Mouse (Mus musculus) forebrain, postnatal 0 days (tissue): ENCODE data around the gene Ccdc58. TPM values are rescaled to one million over a fixed set of nuclear protein-coding genes. Genes with fewer than 3 reads are reported as not detected.
"Not testable (repeated sequence)": the region's sequence is repeated elsewhere in the genome, so short reads cannot be mapped to it uniquely, and the experiment has no call there.

ENCODE experiments used
- ATAC-seq: fragments of 200-750 bp; cut with Nextera tagmentation; 2 replicates; pipeline ENCODE4 v1.8.0; 2017; ENCODE audit warnings: mild to moderate bottlenecking, moderate library complexity
- DNase-seq: peaks from one replicate; pipeline ENCODE4 v3.0.0-alpha.2; 2015
- H3K27ac ChIP-seq: fragments of 300-500 bp; sonication (generic); 2 replicates; pipeline ENCODE4 v1.5.1; 2014; ENCODE audit warnings: low read depth, mild to moderate bottlenecking, antibody characterized with exemption, low read length, moderate library complexity, mixed read lengths
- H3K27me3 ChIP-seq: fragments of 300-500 bp; sonication (generic); 2 replicates; pipeline ENCODE4 v1.6.1; 2014; ENCODE audit warnings: mild to moderate bottlenecking, low read length, mixed read lengths; ENCODE audit not compliant: insufficient read depth
- H3K36me3 ChIP-seq: fragments of 300-500 bp; sonication (generic); 2 replicates; pipeline ENCODE4 v1.6.1; 2014; ENCODE audit warnings: mild to moderate bottlenecking, moderate library complexity; ENCODE audit not compliant: insufficient read depth
- H3K4me1 ChIP-seq: fragments of 300-500 bp; sonication (generic); 2 replicates; pipeline ENCODE4 v1.6.1; 2014; ENCODE audit warnings: antibody characterized with exemption; ENCODE audit not compliant: insufficient read depth
- H3K4me2 ChIP-seq: fragments of 300-500 bp; sonication (generic); 2 replicates; pipeline ENCODE4 v1.6.1; 2014; ENCODE audit warnings: low read depth, mild to moderate bottlenecking, moderate library complexity
- H3K4me3 ChIP-seq: fragments of 300-500 bp; sonication (generic); 2 replicates; pipeline ENCODE4 v1.5.1; 2014; ENCODE audit warnings: low read depth, low read length, mixed read lengths
- H3K9ac ChIP-seq: fragments of 300-500 bp; sonication (generic); 2 replicates; pipeline ENCODE4 v1.6.1; 2014; ENCODE audit warnings: mild to moderate bottlenecking
- H3K9me3 ChIP-seq: fragments of 300-500 bp; sonication (generic); 2 replicates; pipeline ENCODE4 v1.6.1; 2016; ENCODE audit warnings: low read length
- CTCF ChIP-seq: sonication (generic); IDR thresholded peaks from 2 replicates; pipeline ENCODE4 v1.5.1; 2016; ENCODE audit warnings: antibody characterized with exemption, control low read depth, low read depth
- WGBS: fragments of 180-500 bp; shearing (Covaris S2); extraction: QIAGEN DNeasy Blood & Tissue Kit; methylation state at CpG from one replicate; pipeline ENCODE4 v1.1.7; 2014; 5-methylcytosine and 5-hydroxymethylcytosine counted together
- polyA plus RNA-seq: library from polyadenylated mRNA; unstranded; fragments of >200 nt; fragmentation: Nextera tagmentation; extraction: Ambion mirVana; gene quantifications from 2 replicates; pipeline ENCODE4 v1.2.1, GENCODE M21; 2015
- total RNA-seq: library from RNA; depleted of rRNA; stranded (reverse); fragments of >200 nt; gene quantifications from 2 replicates; pipeline ENCODE4 v1.2.3, GENCODE M21; 2014; rRNA removed

Ccdc58 gene
- total RNA-seq (14.8 and 18.9 TPM in 2 replicates), polyA plus RNA-seq (25.9 and 29.2 TPM in 2 replicates)

DNA sequence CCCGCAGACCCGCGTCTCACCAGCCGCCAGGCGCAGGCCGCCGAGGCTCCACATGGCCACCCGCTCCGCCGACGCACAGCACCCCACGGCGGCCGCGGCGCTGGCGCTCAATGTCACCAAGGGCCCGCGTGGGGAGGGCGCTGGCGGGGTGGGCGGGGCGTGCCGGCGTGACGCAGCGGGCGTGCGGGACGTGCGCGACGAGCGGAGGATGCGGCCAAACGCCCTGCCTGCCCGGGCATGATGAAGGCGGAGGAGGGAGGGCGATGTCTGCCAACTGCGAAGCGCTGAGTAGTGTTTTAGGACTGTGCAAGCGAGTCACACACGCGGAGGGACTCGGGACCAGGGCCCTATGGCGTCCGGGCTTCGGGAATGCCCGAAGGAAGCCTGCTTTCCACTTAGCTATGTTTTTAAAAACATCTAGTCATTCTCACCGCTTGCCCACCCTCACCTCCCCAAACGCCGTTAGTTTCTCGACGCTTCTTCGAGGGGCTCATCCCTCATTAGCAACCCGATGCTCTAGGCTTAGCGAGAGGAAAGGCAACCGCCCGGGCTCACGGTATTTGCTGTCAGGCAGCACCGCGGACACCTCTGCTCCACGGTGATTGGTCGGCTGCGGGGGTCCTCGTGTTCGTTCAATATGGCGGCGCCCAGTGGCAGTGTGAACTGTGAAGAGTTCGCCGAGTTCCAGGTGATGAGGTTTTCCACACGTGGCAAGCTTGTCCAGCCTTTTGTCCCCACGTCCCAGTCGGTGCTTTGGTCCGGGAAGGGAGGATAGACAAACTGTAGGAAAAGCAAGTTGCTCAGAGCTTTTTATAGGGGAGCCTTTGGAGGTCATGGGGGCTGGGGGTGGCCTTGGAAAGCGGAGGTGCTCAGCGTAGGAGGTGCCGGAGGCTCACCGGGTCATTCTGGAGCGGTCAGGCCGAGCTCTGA lies at the start of gene Ccdc58, which contains the start of gene Fam162a:
Gene Ccdc58, plus strand, starts transcription at position 236 of the 930 bp plus-strand sequence.
Gene Fam162a, minus strand, starts transcription at position 145 of the 930 bp plus-strand sequence.
- ATAC-seq (peak; percentile 97), DNase-seq (peak; percentile 95)
- Histone ChIP-seq H3K27me3 (no peaks in the 10 kb centered on the region), H3K4me1 (peaks cover 16% of the 10 kb centered on the region), H3K4me2 (peak within 1 kb of the TSS; percentile 79), H3K9me3 (no peaks in the 10 kb centered on the region), H3K4me3 (peak within 1 kb of the TSS; percentile 71), H3K9ac (peak within 1 kb of the TSS; percentile 83), H3K36me3 (no peaks in the 10 kb centered on the region), H3K27ac (peak within 1 kb of the TSS; percentile 96)
- 2% methylated on average over 72 of the region's 81 CpGs for WGBS
- TF ChIP-seq CTCF, result peak; percentile 3; the same call in 1 of the 2 replicates

DNA sequence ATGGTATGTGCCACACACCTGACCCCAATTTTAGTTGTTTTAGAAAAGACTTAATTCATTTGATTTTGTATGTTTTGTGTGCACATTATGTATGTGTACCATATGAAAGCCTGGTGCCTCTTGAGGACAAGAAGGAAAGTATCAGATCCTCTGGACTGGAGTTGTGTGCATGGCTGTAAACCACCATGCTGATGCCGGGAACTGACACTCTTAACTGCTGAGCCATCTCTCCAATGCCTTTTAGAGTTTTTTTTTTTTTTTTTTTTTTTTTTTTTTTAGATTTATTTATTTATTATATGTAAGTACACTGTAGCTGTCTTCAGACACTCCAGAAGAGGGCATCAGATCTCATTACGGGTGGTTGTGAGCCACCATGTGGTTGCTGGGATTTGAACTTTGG lies 43.4 kb upstream of the Ccdc58 start:
- 79% methylated on average over 1 of the region's 2 CpGs for WGBS
- not testable (repeated sequence) for H3K27ac ChIP-seq, H3K9me3 ChIP-seq, H3K9ac ChIP-seq, ATAC-seq, H3K4me2 ChIP-seq, H3K4me1 ChIP-seq, H3K27me3 ChIP-seq, DNase-seq, H3K4me3 ChIP-seq
- H3K36me3 ChIP-seq, result peaks cover 41% of the 10 kb centered on the region

DNA sequence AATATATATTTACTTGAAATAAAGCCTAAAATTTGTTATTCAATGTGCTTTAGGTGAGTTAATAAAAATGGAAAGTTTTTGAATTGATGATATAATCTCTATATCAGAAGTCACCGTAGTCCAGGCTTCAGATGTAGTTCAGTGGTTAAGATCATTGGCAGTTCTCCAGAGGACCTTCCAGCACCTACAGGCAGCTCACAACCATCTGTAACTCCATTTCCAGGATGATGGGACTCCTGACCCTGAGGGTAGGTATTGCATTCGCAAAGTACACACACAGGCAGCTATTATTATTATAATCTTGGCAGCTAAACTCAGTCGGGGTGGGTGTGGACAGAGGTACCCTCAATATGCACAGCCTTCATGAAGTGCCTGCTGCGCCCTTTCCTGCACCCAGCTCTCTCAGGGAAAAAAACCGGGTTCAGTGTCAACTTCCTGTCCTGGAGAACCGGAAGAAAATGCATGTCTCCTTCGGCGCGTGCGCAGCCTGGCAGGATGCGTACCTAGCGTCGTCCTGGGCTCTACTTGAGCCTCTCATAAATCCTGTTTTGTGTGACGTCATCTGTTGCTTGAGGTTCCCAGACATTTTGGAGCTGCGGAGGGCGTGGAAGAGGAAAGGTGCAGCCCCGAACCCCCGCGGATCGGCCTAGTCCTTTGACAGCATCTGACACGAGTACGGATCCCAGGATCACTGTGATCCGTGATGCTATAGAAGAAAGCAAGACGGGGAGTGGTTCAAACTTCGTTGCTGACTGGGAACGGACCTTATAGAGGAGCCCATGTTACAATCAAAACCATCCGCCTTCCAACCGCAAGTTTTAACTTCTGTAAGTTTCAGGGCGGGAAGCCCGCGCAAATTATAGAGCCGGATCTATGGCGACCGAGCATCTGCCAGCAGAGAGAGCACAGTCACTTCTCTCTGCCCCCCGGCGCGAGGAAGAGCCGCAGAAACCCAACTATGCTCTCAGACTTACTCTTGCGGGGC lies 30.6 kb upstream of the Ccdc58 start, which contains the start of gene Wdr5b:
Gene Wdr5b, plus strand, starts transcription at position 551 of the 985 bp plus-strand sequence.
- peaks cover 9% of the 10 kb centered on the region; the same call in 1 of the 2 replicates for H3K4me1 ChIP-seq
- DNase-seq (peak; percentile 97), ATAC-seq (peak; percentile 99)
- 2% methylated on average over 39 of the region's 39 CpGs for WGBS
- H3K9ac ChIP-seq, result peak within 1 kb of the TSS; percentile 59
- no peaks in the 10 kb centered on the region for H3K27me3 ChIP-seq
- peaks cover 32% of the 10 kb centered on the region for H3K36me3 ChIP-seq
- no peaks in the 10 kb centered on the region for H3K9me3 ChIP-seq
- peak within 1 kb of the TSS; percentile 78 for H3K4me2 ChIP-seq
- peak within 1 kb of the TSS; percentile 58 for H3K4me3 ChIP-seq
- no peak; the same call in 1 of the 2 replicates for TF ChIP-seq CTCF
- H3K27ac ChIP-seq, result peak within 1 kb of the TSS; percentile 83

DNA sequence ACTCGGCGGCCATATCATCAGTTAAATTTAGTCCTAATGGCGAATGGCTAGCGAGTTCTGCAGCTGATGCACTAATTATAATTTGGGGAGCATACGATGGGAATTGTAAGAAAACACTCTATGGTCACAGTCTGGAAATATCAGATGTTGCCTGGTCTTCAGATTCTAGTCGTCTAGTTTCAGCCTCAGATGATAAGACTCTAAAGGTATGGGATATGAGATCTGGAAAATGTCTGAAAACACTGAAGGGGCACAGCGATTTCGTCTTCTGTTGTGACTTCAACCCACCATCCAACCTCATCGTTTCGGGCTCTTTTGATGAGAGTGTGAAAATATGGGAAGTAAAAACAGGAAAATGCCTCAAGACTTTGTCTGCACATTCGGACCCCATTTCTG lies 29.9 kb upstream of the Ccdc58 start:
- no peak for ATAC-seq
- peaks cover 9% of the 10 kb centered on the region; the same call in 1 of the 2 replicates for H3K4me1 ChIP-seq
- H3K9me3 ChIP-seq, result no peaks in the 10 kb centered on the region
- H3K4me2 ChIP-seq, result peak overlapping the region; percentile 78
- peaks cover 36% of the 10 kb centered on the region for H3K36me3 ChIP-seq
- peak overlapping the region; percentile 83 for H3K27ac ChIP-seq
- H3K4me3 ChIP-seq, result peak overlapping the region; percentile 58
- H3K9ac ChIP-seq, result peak overlapping the region; percentile 59
- 30% methylated on average over 11 of the region's 11 CpGs for WGBS
- TF ChIP-seq CTCF, result no peak
- no peak for DNase-seq
- no peaks in the 10 kb centered on the region for H3K27me3 ChIP-seq

DNA sequence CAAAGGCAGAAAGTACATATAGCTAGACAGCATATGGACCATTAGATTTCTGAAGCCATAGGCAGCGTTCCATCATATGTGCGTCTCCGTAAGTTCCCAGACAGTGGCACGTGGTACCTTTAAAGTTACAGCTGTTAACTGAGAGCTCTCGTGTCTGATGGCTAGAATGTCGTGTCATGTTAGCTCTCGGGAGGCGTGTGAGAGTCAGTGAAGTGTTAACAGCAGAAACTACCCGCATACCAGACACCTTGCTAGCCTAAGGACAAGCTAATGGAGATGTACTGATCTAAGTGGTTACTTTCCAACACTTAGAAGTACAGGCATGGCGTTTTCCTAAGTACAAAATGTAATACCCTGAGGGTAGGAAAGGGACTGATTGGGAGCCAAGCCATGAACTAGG lies 28.4 kb upstream of the Ccdc58 start:
- Histone ChIP-seq H3K36me3 (peaks cover 43% of the 10 kb centered on the region), H3K4me1 (peaks cover 9% of the 10 kb centered on the region; the same call in 1 of the 2 replicates), H3K9ac (no peak overlapping the region), H3K4me3 (no peak overlapping the region), H3K4me2 (no peak overlapping the region), H3K27me3 (no peaks in the 10 kb centered on the region), H3K27ac (no peak overlapping the region), H3K9me3 (no peaks in the 10 kb centered on the region)
- DNase-seq (no peak), ATAC-seq (no peak)
- 89% methylated on average over 10 of the region's 10 CpGs for WGBS
- no peak for TF ChIP-seq CTCF

DNA sequence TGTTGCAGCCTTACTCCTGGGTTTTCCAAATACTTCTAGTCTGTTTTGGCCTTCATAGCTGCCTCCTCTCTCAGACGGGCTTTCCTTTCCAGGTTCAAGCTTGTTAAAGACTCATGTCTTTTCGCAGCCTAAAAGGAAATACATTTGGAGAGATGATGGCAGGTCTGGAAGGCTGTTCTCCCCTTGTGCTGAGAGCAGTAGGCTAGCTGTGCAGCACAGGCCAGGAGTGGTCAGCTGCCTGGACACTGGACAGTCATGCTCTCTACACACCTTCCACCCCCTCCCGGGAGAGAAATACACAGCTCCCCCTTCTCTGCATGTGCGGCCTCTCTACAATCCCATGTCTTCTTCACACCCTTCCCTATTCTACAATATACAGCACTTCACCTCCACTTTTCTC lies 27.5 kb upstream of the Ccdc58 start:
- H3K9ac ChIP-seq, result no peak overlapping the region
- 89% methylated on average over 4 of the region's 4 CpGs for WGBS
- no peak overlapping the region for H3K4me3 ChIP-seq
- ATAC-seq (no peak), DNase-seq (no peak)
- no peaks in the 10 kb centered on the region for H3K9me3 ChIP-seq
- no peak overlapping the region for H3K4me2 ChIP-seq
- H3K36me3 ChIP-seq, result peaks cover 52% of the 10 kb centered on the region
- TF ChIP-seq CTCF, result no peak
- peaks cover 9% of the 10 kb centered on the region; the same call in 1 of the 2 replicates for H3K4me1 ChIP-seq
- no peaks in the 10 kb centered on the region for H3K27me3 ChIP-seq
- no peak overlapping the region for H3K27ac ChIP-seq
